Mouse (Mus musculus) left cerebral cortex, postnatal 14 days (tissue): ENCODE data around the gene Slc15a3. TPM values are rescaled to one million over a fixed set of nuclear protein-coding genes. Genes with fewer than 3 reads are reported as not detected.

Experiments used
- DNase-seq, 2 experiments: peaks; one replicate each; pipeline ENCODE4 v3.0.0; 2021 to 2022; ENCODE audit warnings: low spot score in 2 of 2, mixed read lengths in 1 of 2
- intact Hi-C: fragments of 180-260 bp; cut with DNase I; formaldehyde crosslinking; loops from one replicate; pipeline ENCODE4 v1.15.1; 2025
- total RNA-seq, 2 experiments: library from RNA; stranded (reverse); gene quantifications; 2 replicates each; pipeline ENCODE4 v1.2.3; 2021

Gene Slc15a3
- total RNA-seq, 2 experiments from 2014 or later, result 1.4 to 1.5 TPM

DNA sequence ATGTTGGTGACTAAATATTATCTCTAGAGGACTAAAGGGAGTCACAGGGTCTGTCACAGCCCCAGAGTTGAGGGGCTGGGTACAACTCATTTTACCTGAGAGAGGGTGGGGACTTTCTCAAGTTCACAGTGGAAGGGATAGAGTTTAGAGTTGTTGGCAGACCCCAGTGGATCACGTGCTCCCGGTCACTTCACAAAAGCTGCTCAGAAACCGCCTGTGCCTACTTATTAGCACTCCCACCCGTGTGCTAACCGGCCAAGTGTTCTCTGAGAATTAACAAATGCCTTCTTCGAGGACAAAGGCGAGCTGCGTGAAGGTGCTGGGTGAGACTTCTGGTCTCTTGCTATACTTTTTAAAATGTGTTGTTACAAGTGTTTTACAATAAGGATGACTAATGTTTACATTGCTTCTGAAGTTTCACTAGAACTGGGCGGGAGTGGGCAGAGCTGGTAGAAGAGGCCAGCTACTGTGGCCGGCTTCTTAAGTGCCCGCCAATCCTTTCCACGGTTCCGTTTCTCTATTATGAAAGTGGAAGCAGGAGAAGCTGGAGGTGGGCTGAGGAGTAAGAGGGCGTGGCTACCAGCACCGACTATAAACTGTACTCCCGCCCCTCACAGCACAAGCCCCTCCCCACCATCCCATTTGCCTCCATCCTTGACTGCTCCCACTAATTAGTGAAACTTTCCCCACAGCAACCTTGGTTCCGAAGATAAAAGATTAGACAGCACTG is 21.1 kb upstream of the Slc15a3 start:
- intact Hi-C loops, result no loop called here
- DNase-seq, result no peak

DNA sequence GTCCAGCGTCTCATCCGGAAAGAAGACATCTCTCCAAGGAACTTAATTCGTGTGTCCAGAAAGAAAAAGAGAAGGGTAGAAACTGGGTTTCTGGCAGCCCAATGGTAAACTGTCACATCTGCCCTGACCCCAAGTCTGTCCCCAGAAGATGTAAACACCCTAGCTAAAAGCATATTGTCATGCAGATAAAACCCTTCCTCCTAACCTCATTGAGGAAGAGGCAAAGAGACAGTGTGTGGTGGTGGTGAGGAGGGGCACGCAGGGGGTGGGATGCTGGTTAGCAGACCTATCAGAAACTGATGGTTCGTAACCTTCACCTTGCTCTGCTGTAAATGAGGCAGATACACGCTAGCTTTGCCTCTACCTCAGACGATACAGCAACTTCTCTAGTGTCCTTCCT is 18.2 kb upstream of the Slc15a3 start:
- intact Hi-C loops, result no loop called here
- DNase-seq, result no peak

DNA sequence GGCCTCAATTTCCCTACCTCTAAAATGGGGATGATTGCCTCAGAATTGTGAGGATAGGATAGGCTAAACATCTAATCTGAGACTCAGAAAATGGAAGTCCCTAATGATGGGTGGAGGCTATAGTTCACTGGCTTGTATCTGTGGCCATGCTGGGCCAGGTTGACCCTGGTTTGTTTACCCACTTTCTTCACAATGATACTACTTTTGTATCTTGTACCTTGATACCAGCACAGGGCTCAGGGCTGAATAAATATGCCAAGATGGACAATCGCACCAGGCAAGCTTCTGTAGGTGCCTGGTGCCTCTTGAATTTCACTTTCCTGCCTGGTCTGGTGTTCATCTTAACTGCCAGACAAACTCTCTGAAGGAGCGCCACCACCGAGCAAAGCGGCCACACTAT is 17.0 kb upstream of the Slc15a3 start:
- intact Hi-C loops, result no loop called here
- no peak for DNase-seq

DNA sequence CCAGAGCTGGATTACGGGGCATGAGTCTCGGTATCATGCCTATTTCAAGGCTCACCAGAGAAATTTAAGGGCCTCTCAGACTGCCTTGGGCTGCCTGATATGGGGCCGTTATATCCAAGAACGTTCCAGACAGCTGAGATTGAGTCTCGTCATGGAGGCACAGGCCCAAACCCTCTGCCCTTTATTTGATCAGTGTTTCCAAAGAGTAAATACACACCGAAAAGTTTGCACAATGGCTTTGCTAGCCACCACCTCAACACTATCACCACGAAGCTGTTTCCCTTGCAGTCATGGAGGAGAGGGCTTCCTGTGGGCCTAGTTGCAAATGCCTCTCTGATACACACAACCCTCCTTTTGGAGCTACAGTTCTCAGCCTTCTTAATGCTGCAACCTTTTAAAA is 15.5 kb upstream of the Slc15a3 start:
- no peak for DNase-seq
- intact Hi-C loops, result no loop called here

DNA sequence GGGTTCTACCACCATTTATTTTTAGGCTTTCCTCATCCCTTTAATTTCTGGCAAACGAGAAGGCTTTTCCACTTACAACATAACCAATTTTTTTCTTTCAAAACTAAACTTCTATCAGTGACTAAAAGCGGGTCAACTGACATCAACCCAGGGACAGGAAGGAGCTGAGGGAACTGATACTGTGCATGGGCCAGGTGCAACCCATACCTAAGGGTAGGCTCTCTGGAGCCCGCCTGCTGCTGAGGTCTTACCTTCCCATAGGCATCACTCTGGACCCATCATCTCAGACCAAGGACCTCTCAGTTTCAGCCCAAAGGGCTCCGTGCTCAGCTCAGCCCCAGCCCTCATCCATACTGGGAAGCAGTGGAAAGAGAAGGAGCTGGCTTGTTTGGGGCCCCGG is 11.2 kb upstream of the Slc15a3 start:
- intact Hi-C loops, result no loop called here

DNA sequence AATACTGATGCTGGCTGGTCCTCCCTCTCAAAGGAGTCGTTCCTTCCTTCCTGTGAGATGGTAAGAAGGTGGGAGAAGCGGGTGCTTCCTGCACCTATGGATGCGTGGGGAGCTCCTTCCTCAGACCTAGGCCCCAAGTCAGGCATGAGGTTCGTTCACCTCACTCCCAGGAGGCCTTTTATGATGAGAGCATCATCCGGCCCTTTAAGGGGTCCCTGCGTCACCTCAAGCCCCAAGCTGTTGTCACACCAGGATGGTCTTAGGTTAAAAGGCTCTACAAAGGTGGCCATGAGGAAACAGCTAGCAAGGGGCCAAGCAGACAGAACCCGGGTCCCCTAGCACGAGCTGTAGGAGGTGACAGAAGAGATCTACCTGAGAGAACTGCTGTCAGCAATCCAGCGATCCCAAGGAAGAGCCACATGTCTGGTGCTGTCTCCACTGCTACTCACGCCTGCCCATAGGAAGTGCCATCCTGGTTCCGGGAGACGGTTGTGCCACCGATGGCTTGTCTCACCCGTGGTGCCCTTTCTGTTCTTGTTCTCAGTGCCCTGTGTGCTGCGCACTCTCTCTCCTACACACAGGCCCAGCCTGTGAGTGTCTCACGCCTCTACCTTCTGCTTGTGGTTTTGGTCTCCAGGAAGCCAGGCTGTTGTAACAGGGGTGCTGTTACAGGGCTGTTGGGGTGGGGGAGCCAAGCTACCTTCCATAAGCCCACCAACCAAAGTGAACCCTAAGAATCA is 9.9 kb upstream of the Slc15a3 start, which contains the start of gene Cd6:
Cd6 (minus strand) TSS at position 623 of the 740 bp plus-strand sequence.
- intact Hi-C loops, result no loop called here
- DNase-seq, result no peak

More for the DNA sequence above, 11.2 kb upstream of the Slc15a3 start:
- no peak for DNase-seq

DNA sequence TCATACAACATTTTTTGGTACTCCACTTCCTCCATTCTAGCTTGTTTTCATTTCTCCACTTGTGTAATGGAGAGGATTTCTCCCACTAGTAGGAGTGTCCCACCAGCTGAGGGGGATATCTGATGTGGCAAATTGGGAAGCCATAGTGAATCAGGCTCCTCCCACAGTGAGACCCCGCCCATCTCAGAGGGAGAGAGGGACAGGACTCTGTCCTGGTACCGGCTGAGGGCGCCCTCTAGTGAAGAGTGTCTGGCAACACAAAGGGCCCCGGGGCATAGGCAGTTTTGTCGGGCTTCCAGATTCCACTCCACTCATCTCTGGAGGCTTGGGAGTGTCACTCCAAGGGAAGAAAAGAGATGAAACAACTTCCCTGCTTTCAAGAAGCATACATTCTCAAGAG is 8.1 kb upstream of the Slc15a3 start:
- DNase-seq, result peak; percentile 52 to 57
- intact Hi-C loops, result no loop called here

DNA sequence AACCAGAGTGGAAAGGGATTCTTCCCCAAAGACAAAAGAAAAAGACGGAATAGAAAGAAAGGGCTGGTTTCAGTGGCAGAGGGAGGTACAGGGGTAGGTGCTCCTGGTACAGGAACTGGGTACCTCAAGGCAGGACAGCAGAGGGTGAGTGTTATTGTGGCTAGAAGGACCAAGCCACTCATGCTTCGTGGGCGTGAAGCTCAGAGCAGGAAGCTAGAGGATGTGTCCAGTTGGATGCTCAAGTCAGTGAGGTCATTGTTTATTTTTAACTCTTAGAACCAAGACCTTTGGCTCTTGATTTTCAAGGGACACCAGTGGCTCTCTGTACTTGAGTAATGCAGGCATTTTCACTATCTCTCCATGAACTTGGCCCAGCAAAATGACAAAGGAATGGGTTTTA is 7.5 kb upstream of the Slc15a3 start:
- no peak for DNase-seq
- intact Hi-C loops, result no loop called here

DNA sequence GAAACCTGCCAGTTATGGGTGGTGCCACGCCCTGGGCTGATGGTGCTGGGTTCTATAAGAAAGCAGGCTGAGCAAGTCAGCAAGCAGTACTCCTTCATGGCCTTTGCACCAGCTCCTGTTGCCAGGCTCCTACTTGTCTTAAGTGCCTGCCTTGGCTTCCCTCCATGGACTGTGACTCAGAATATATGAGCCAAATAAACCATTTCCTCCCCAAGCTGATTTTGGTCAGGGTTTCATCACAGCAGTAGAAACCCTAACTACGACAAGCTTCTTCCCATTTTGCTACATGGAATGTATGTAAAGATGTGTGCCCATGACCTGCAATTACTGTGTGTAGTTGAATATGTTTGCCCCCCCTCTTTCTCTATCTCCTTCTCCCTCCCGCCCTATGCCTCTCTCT is 5.9 kb upstream of the Slc15a3 start:
- intact Hi-C loops, result no loop called here
- no peak for DNase-seq

DNA sequence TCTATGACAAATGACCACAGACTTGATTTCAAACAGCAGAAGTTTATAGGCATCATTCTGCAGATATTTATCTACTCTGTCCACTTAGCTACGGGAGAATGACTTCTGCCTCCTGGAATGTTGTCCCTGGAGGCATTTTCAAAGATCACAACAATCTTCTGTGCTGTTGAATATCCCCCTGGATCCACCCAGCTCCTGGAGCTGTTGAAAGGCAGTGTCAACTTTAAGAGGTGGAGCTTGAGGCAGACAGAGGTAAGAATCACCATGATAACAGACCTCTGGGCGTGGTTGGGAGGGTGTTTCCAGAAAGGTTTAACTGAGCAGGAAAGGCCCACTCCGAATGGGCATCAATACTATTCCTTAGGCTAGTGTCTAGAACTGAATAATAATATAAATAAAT is 3.9 kb upstream of the Slc15a3 start:
- intact Hi-C loops, result no loop called here
- no peak for DNase-seq

DNA sequence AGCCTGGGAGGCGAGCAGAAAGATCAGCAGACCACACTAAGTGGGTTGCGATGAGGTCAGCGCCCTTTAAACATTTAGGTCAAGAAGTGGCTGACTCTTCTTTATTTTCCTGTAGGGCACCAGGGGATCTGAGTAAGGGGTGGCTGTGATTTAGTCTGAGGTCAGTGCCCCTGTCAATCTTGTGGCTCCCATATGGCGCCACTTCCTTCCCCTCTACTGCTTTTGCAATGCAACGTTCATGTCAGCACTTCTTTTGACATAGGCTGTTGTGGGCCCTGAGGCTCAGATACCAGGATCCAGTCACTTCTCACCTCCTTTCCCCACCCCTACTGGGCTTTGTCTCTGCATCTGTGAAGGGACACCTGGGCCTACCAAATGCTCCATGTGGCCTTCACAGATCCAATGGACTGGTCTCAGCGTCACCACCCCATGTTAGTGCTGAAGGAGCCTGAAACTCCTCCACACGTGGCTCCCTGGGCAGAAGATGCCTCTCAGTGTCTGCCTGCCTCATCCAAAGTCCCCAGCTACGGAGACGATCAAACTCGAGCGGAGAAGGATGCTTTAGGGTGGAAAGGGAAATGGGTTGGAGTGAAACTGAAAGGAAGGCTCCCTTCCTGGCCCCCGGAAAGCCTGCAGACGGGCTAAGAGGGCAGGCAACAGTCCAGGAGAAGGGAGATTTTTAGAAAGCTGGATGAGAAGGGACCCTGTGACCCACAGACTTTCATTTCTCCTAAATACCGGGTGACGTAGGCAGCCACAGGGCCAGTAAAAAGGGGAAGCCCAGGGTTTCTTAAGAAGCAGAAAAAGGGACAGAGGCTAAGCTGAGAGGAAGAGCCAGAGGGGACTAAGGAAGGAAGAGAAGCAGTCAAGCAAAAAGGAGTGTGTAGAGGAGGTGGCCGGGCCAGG is 2.4 kb downstream of the Slc15a3 start:
- no peak for DNase-seq
- intact Hi-C loops, result no loop called here

DNA sequence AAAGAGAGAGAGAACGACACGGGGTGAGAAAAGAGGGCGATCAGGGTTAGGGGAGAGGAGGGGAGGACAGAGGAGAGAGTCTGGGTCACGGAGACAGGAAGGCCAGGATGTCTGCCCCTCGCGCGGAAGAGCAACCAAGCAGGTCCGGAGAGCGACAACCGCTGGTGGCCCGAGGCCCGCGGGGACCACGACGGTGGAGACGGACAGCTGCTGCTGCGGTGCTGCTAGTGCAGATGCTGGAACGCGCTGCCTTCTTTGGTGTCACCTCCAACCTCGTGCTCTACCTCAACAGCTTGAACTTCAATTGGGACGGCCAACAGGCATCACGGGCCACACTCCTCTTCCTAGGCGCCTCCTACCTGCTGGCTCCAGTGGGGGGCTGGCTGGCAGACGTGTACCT is 3.4 kb downstream of the Slc15a3 start:
- intact Hi-C loops, result no loop called here
- DNase-seq, result no peak

DNA sequence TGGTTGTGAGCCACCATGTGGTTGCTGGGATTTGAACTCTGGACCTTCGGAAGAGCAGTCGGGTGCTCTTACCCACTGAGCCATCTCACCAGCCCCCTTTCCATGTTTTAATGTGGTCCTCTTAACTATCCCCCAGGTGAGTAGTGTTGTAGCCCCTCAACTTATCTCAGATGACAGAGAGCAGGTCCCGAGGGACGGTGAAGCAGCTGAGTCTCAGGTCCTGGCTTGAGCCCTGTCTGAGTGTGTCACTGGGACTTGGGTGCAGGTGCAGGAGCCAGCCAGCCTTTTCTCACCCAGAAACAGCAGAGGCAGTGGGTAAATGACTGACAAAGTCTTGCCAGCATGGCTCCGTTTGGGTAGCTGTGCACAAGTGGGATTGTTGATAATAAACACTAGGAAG is 4.7 kb downstream of the Slc15a3 start:
- no peak for DNase-seq
- intact Hi-C loops, result no loop called here

DNA sequence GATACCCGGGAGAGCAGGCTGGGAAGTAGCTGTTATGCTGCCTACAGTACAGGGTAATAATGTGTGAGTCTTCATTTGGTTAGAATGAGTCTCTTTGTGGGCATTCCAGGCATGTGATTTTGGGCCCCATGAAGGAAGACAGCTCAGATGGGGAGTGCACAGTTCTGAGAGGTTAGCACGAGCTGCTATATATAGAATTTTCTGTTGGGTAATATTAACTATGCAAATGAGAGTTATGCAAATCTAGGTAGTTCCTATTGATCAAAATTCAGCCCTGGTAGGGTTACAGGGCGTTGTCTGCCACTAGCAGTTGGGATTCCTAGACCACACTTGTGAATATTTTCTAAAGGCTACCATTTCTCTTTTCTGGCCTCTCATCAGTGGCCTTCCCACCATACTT is 5.9 kb downstream of the Slc15a3 start:
- intact Hi-C loops, result no loop called here
- DNase-seq, result no peak

DNA sequence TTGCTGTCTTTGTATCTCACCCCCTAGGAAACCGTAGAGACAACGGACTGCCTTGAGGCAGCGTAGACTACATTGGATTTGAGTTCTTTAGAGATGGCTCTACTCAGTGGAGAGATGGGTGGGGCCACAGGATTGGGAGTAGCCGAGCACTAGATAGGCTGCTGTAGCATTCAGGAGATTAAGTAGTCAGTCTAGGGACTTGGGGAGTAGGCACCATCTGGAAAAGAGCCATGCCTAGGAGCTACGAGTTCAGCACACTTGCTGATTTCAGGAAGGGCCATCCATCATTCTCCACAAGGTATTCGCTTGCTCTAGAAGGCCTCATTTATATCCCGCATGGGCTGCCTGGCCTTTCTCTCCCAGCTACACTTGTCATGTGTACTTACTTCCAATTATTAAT is 6.6 kb downstream of the Slc15a3 start:
- intact Hi-C loops, result no loop called here

DNA sequence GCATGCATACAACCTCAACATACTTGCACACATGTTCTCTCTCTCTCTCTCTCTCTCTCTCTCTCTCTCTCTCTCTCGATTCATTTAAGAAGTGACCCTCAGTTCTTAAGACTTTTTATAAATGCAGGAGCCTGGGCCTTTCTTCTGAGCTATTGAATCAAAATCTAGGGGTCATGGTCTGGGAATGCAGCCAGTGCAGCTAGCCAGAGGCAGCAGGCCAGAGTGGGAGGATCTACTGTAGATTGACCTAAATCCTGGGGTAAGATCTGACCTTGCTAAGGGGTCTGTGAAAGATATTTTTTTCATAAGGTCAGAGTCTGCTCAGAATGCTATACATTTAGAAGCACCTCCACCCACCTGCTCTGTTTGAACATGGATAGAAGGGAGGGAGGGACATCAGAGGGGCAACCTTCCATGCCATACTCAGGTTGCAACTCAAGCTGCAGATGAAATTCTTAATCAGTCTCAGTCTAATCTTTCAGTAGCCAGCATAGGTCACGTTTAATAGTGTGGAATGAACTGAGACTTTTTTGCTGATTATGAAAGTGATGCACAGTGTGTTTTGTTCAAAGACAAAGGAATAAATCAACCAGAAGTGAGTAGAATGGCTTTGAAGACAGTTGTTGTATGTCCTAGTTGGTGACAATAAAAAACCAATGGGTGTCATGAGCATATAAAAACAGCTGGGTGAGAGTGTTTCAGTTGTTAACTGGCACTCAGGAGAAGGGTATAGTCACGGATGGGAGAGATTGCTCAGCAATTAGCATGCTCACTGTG is 8.0 kb downstream of the Slc15a3 start:
- no peak for DNase-seq
- intact Hi-C loops, result no loop called here

More for the DNA sequence above, 6.6 kb downstream of the Slc15a3 start:
- no peak for DNase-seq

DNA sequence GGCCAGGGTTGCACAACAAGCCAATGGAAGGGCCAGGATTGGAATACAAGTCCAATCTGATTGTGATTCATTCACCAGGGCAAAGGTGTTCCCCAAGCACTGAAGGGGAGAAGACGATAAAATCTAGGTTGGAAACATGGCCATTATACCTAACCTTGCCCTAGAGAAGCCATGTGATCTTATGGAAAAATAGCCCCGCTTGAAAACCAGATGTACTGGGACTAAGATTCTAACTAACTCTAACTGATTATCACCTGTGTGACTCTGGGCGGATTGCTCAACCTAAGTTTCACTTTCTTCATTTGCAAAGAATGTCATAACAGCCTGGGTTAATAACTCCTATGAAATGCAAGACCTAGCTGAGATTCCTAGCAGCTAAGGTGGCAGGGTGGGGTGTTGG is 15.9 kb downstream of the Slc15a3 start:
- DNase-seq, result no peak
- intact Hi-C loops, result no loop called here

DNA sequence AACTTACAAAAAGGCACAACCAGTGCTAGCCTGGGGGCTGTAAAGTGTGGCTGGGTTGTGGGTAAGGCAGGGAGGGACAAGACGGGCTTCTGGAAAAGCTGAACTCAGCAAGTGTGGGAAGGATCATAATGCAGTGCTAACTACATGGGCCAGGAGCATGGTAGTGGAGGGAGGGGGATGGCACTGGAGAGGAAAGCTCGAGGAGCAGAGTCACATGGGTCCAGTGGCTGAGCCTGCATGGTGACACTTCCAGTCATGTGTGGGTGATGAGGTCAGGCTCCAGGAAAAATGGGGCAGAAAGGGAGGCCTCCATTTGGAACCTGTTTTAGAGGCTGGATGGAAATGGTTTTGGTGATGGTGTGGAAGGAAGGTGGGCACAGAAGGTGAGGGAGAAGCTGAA is 17.0 kb downstream of the Slc15a3 start:
- intact Hi-C loops, result no loop called here
- DNase-seq, result no peak

DNA sequence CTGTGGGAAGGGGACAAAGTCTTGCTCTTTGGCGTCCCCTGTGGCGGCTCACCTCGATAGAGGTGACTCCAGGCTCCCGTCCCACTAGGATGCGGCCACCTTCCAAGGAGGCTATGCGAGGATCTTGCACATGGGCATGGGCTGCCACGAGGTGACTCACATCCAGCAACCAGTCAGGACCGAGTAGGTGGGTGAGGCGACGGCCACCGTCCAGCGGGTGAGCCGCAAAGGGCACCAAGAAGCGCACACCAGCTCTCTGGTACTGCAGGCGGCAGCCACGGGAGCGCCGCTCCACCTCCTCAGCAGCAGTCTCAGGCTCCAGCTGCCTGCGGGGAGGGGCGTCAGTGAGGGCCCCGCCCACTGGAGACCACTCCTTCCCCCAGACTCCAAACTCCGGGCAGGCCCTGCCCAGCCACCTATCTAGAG is 20.6 kb downstream of the Slc15a3 start:
- intact Hi-C loops, result no loop called here
- no peak for DNase-seq
